Mouse (Mus musculus): Measurements from ENCODE around the gene Rpap3. TPM values are rescaled to one million over a fixed set of nuclear protein-coding genes. Genes with fewer than 3 reads are reported as not detected.

Rpap3 gene
- total and polyA plus RNA-seq, 3 experiments: 43.1 to 73.7 (median 69.1) TPM

DNA sequence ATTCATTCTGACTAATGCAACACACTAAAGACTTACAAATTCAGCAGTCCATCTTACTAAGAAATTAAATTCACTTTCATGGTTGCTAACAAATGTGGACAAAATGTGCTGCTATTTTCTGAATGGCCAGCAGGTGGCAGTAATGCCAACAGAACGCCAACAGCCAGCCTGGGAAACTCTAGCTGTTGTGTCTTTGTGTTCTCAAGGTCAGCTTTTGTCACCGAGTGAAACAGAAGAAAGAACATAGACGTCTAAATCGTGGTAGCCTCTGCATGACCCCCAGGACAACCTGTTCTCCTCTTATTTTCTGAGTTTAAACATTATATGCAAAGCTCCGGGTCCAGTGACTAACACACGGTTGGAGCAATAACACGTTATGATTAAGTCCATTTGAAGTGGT, 38.2 kb downstream of the Rpap3 start (continued):
- TF ChIP-seq USF2 (conservative IDR thresholded peaks at IDR 0.05; ENCODE audit: low read depth, low read length) (no peak), MAFK (IDR thresholded peaks at IDR 0.05; ENCODE audit: insufficient replicate concordance, low read length) (no peak), BHLHE40 (IDR thresholded peaks at IDR 0.05; ENCODE audit: low read depth, low read length) (no peak), ZKSCAN1 (IDR thresholded peaks at IDR 0.05; ENCODE audit: borderline replicate concordance, low read depth, low read length) (no peak), ZNF384 (IDR thresholded peaks at IDR 0.05; ENCODE audit: low read depth, low read length) (no peak), CTCF (conservative IDR thresholded peaks at IDR 0.05 in 1 of 2, IDR thresholded peaks at IDR 0.05 in 1 of 2; ENCODE audit: low read depth in 2 of 2, low read length in 2 of 2) (peak; percentile 93 to 94), NRF1 (IDR thresholded peaks at IDR 0.05; ENCODE audit: low read depth, low read length) (no peak), TBP (conservative IDR thresholded peaks at IDR 0.05; ENCODE audit: low read depth, low read length) (peak; percentile 69; the same call in 1 of the 2 replicates)

- in situ Hi-C loops (cut with MboI; ENCODE audit: low pct_ligation_motif_present, low pct_unique_long_range_greater_than_20kb, low sequenced_read_pairs): loop anchor here (5.0 to 25.0 kb wide), 4 partner anchors 51 to 1271 kb away; partner anchors contain the start of gene Tuba1b
- no peak for DNase-seq (ENCODE audit: extremely low read depth)
- H3K4me3 ChIP-seq (replicated peaks in 1 of 3; ENCODE audit: low read depth in 2 of 3, low read length in 2 of 3, poor library complexity in 1 of 3): no peak overlapping the region
Measured at GRCm38 (mm10) chr15:97666457-97666770, 39.2 kb downstream of the Rpap3 start.

GRCm38 (mm10) chr15:97665770-97666456, 39.7 kb downstream of the Rpap3 start:
- Histone ChIP-seq H3K36me3 (replicated peaks in 1 of 2; ENCODE audit: control insufficient read depth in 1 of 2, insufficient read depth in 1 of 2, low read length in 1 of 2) (no peaks in the 10 kb centered on the region), H3K4me1 (ENCODE audit: control insufficient read depth in 1 of 2, insufficient read depth in 2 of 2) (peaks cover 7 to 26% of the 10 kb centered on the region in 2 experiments; a peak in 3 of 4 replicates), H3K79me2 (replicated peaks; ENCODE audit: control insufficient read depth, extremely low read depth, insufficient read depth, poor library complexity, severe bottlenecking) (no peaks in the 10 kb centered on the region), H3K9me3 (replicated peaks; ENCODE audit: low read length) (no peaks in the 10 kb centered on the region), H3K9ac (ENCODE audit: insufficient read depth, low read depth) (0 out of 2 replicates have a peak overlapping the region, but pooled peaks have one; percentile 4), H3K27ac (ENCODE audit: insufficient read depth, low read depth) (peak overlapping the region; percentile 53; the same call in 1 of the 2 replicates), H3K27me3 (replicated peaks) (peaks cover 2% of the 10 kb centered on the region), H3K4me3 (replicated peaks in 1 of 3; ENCODE audit: low read depth in 2 of 3, low read length in 2 of 3, poor library complexity in 1 of 3) (peak overlapping the region in 1 of 3 experiments; percentile 41), H3K4me2 (ENCODE audit: insufficient read depth, low read depth, poor library complexity, severe bottlenecking) (peak overlapping the region; percentile 70)
- dilution Hi-C loops (cut with MboI; ENCODE audit: extremely low pct_ligation_motif_present, extremely low pct_unique_long_range_greater_than_20kb, low sequenced_read_pairs): no loop called here
- DNase-seq (ENCODE audit: extremely low read depth): no peak
- in situ Hi-C loops (cut with MboI; ENCODE audit: low pct_ligation_motif_present, low pct_unique_long_range_greater_than_20kb, low sequenced_read_pairs): loop anchor here (5.0 to 25.0 kb wide), 4 partner anchors 51 to 1271 kb away; partner anchors contain the start of gene Tuba1b
- TF ChIP-seq CHD1 (IDR thresholded peaks at IDR 0.05; ENCODE audit: low read depth, low read length) (no peak), ZC3H11A (IDR thresholded peaks at IDR 0.05; ENCODE audit: low read depth, low read length) (no peak), USF2 (conservative IDR thresholded peaks at IDR 0.05; ENCODE audit: low read depth, low read length) (no peak), CTCF (conservative IDR thresholded peaks at IDR 0.05 in 1 of 2, IDR thresholded peaks at IDR 0.05 in 1 of 2; ENCODE audit: low read depth in 2 of 2, low read length in 2 of 2) (no peak), JUN (IDR thresholded peaks at IDR 0.05; ENCODE audit: insufficient read depth, low read depth, low read length) (no peak), NELFE (IDR thresholded peaks at IDR 0.05; ENCODE audit: low read depth, low read length) (no peak), SIN3A (IDR thresholded peaks at IDR 0.05; ENCODE audit: low read length) (no peak), KAT2A (IDR thresholded peaks at IDR 0.05; ENCODE audit: insufficient replicate concordance, low read length) (no peak), TBP (conservative IDR thresholded peaks at IDR 0.05; ENCODE audit: low read depth, low read length) (no peak)

More at GRCm38 (mm10) chr15:97666457-97666770, 39.2 kb downstream of the Rpap3 start:
- no peaks in the 10 kb centered on the region for H3K27me3 ChIP-seq (replicated peaks)
- H3K79me2 ChIP-seq (replicated peaks; ENCODE audit: control insufficient read depth, extremely low read depth, insufficient read depth, poor library complexity, severe bottlenecking): no peaks in the 10 kb centered on the region
- dilution Hi-C loops (cut with MboI; ENCODE audit: extremely low pct_ligation_motif_present, extremely low pct_unique_long_range_greater_than_20kb, low sequenced_read_pairs): no loop called here
- TF ChIP-seq JUN (IDR thresholded peaks at IDR 0.05; ENCODE audit: insufficient read depth, low read depth, low read length) (no peak), E2F4 (IDR thresholded peaks at IDR 0.05; ENCODE audit: insufficient replicate concordance, low read depth, low read length) (no peak), RCOR1 (conservative IDR thresholded peaks at IDR 0.05; ENCODE audit: low read depth, low read length) (no peak), RAD21 (IDR thresholded peaks at IDR 0.05; ENCODE audit: low read depth, low read length) (no peak), POLR2A (IDR thresholded peaks at IDR 0.05; ENCODE audit: low read depth, low read length) (no peak), USF2 (conservative IDR thresholded peaks at IDR 0.05; ENCODE audit: low read depth, low read length) (no peak), NRF1 (IDR thresholded peaks at IDR 0.05; ENCODE audit: low read depth, low read length) (no peak), POLR2AphosphoS2 (IDR thresholded peaks at IDR 0.05; ENCODE audit: low read depth, low read length) (no peak), IRF4 (IDR thresholded peaks at IDR 0.05; ENCODE audit: low read depth, low read length) (no peak), MAX (IDR thresholded peaks at IDR 0.05; ENCODE audit: low read length) (no peak), MYC (IDR thresholded peaks at IDR 0.05; ENCODE audit: low read depth, low read length) (no peak)
- peak overlapping the region; percentile 12; the same call in 1 of the 2 replicates for H3K27ac ChIP-seq (ENCODE audit: insufficient read depth, low read depth)
- H3K4me1 ChIP-seq (ENCODE audit: control insufficient read depth in 1 of 2, insufficient read depth in 2 of 2): peaks cover 7 to 26% of the 10 kb centered on the region in 2 experiments; a peak in 3 of 4 replicates
- H3K36me3 ChIP-seq (replicated peaks in 1 of 2; ENCODE audit: control insufficient read depth in 1 of 2, insufficient read depth in 1 of 2, low read length in 1 of 2): peaks cover 0 to 3% of the 10 kb centered on the region in 2 experiments
- peak overlapping the region; percentile 70; the same call in 1 of the 2 replicates for H3K4me2 ChIP-seq (ENCODE audit: insufficient read depth, low read depth, poor library complexity, severe bottlenecking)
- no peaks in the 10 kb centered on the region for H3K9me3 ChIP-seq (replicated peaks; ENCODE audit: low read length)
- no peak overlapping the region for H3K9ac ChIP-seq (ENCODE audit: insufficient read depth, low read depth)
